Mouse (Mus musculus) ovary, postnatal 36 days (tissue): Measurements from ENCODE around the gene Zfhx3.

Experiments used
- DNase-seq: peaks from one replicate; pipeline ENCODE4 v3.0.0; 2022; ENCODE audit warnings: low spot score, mixed read lengths

Zfhx3 gene

GRCm38 (mm10) chr8:108750806-108751205, 808.4 kb downstream of the Zfhx3 start:
- no peak for DNase-seq

- no peak for DNase-seq
Measured at GRCm38 (mm10) chr8:108754556-108754955, 812.1 kb downstream of the Zfhx3 start.

DNA sequence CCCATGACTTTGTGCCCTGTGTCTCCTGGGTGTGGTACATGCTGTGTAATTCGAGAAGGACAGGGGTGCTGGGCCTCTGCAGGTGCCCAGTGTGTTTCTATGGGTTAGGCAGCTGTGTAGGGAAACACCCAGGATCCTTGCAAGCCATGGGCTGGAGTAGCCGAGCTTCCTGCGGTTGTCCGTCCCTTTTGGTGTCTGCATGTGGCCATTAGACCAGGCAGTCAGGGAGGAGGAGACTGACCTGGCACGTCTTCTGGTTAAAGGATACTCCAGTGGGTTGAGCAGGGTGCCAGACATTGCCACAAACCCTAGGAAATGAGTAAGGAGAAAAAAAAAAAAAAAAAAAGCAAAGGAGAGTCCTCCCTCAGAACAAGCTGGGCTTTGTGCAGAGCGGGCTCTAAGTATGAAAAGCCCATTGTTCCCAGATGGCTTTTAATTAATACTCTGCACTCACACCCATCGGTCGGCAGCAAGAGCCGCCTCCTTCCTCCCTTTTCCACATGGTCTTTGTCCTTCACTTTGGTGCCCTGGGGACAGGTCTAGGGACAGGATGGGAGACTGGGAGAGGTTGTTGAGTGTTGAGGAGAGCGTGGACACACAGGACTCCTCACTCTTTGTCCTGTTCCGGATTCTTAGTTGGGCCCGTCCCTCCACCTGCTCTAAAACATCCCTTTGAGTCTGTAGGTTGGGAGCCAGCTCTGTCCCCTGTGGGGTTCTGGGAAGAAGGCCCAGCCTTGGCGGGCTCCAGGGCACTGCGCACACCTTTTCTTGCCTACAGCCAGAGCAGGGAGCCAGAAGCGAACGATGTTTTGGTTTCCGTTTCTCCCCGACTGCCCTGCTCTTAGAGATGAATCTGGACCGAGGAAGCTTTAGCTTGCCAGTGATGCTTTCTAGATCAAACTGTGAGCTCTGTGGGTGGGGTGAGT, 813.2 kb downstream of the Zfhx3 start:
- no peak for DNase-seq

GRCm38 (mm10) chr8:108759511-108760330, 817.3 kb downstream of the Zfhx3 start:
- peak; percentile 48 for DNase-seq

DNA sequence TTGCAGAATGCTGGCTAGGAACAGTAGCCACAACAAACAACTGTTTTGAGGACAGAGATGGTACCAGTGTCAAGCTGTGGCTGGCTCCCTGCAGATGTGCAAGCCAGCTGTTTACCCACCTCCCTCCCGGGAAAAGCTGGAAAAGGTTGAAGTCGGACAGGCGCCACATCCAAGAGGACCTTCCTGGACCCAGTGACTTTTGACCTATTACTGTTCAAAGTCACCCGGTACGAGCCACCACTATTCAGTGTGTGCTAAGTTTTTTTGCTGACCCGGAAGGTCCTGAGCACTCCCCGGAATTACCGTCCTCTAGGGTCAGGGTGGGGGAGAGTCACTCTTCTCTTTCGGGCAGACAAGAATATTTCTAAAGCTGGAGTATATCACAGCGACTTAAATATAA, 818.3 kb downstream of the Zfhx3 start:
- DNase-seq = no peak

DNA sequence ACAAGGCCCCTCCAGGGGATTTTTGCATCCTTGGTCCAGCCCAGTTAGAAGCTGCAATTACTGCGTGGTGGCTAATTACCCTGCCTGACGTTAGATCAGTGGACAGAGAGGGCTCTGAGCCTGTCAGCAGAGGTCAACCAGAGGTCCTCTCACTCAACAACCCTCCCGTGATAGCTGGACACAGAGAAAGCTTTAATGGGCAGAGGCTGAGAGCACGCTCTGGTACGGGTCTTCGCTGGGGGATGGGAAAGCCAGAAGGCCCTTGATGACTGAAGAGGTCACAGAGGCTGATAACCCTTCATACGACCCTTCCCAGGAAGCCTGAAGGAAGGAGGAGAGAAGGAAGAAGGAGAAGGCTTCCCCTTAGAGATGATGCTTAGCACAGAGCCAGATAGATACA, 820.1 kb downstream of the Zfhx3 start:
- no peak for DNase-seq

DNA sequence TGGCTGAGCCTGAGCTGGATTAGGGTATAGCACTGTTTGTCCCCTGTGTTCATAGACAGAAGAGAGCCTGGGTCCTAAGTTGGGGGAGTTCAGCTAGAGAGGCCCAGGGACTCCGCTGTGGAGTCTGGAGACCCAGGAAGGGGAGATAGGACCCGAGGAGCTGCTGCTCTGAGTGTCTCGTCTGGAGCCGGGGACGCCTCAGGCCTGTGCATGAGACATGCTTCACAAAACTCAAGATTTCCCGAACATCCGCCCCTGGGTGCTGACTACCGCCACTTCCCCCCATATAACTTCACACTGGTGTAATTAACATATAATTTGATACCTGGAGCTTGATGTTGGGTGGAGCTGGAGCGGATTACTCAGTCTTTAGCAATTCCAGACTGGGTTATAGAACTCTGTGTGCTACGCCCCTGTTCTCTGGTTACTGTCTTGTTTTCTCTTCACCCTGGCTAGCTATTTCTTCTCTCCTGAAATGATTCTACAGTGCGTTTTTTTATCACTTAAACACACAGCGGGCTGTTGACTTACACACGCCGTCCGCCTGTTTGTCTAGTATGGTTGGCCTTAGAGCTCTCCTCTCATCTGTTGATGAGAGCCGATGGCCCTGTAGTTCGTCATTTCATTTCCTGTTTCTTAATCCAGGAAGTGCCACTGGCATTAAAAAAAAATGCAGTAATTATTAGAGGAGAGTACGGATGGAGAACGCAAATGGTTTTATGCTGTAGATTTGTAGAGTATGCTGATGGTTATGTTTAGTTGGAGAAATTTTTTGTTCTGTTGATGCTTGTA, 822.2 kb downstream of the Zfhx3 start:
- no peak for DNase-seq

DNA sequence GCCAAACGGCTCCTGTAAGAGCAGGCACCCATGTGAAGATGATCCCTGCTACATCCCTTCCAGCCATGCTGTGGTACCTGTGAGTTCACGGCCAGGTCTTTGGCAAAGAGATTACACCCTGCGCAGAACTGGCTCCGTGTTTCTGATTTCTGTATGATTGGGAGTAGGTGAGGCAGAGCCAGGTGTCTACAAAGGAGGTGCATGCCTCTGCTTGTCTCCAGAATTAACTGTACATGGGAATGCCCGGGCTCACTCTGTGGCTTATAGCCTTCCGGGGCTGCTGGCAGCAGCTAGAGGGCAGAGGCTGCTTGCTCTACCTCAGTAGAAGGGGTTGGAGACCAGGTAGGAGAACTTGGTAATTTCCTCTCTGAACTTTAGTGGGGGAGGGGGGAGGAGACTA, 823.7 kb downstream of the Zfhx3 start:
- no peak for DNase-seq

DNA sequence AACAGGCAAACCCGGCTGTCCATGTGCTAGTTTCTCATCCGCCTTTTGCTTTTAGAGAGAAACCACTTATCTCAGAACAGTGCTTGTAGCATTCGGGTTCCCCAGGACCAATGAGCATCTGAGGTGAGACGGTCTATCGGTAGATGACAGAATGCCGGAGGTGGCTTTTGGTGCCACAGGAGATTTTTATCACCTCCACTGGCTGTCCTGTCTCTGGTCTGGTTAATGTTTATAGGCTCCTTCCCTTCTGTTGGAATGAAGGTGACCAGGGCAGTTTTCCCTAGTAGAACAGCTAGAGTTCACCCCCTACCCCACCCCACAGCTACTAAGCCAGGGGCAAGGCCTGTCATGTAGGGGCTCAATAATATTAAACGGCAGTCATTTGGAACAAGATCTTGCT, 825.6 kb downstream of the Zfhx3 start:
- no peak for DNase-seq

DNA sequence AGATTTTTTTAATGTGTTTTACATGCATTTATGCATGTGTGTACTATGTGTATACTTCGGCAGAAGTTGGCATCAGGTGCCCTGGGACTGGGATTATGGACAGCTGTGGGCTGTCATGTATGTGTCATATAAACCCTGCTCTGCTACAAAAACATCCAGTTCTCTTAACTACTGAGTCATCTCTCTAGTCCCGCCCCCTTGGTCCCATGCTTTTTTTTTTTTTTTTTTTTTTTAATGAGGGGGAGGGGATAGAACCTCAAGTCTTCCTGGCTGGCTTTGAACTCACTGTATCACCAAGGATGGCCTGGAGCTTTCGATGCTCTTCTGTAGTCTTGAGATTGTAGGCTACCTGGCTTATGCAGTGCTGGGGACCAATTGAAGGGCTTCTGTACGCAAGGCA, 827.9 kb downstream of the Zfhx3 start:
- no peak for DNase-seq

- DNase-seq = no peak
Measured at GRCm38 (mm10) chr8:108773436-108773835, 831.0 kb downstream of the Zfhx3 start.

DNA sequence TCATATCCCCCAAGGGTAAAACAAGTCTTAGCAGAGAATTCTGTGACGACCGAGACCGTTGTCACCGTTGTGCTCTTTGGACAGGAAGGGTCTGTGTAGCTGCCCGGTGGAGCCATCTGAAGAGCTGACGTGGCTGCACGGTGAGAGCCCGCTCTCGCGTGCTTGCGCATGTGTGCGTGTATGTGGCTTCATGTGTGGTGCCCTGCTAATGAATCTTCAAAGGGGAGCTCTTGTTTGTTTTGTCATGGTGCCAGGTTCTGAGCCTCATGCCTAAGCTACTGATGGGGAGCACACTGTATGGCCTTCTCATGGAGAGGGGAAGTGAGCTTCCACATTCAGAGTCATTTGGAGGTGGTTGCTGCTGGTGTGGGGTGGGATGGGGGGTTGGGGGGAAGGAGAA, 835.6 kb downstream of the Zfhx3 start:
- DNase-seq = no peak

GRCm38 (mm10) chr8:108778551-108778950, 836.1 kb downstream of the Zfhx3 start:
- DNase-seq = no peak

DNA sequence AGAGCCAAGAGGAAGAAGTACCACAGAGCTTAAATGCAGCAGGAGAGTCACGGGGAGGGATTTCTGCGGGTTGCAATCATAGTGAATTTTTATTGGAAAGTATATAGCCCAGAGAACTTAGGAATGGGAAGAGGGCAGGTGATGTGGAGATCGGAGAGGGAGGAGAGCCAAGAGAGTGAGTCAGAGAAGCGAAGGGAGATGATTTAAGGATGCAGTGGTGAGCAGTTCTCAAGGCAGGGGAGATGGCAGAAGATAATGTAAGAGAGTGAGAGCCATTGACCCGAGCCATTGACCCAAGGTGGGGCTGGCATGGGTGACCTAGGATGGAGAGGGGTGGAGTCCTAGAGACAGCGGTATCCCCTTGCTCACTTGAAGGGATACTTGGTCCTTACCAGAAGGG, 838.3 kb downstream of the Zfhx3 start:
- no peak for DNase-seq

DNA sequence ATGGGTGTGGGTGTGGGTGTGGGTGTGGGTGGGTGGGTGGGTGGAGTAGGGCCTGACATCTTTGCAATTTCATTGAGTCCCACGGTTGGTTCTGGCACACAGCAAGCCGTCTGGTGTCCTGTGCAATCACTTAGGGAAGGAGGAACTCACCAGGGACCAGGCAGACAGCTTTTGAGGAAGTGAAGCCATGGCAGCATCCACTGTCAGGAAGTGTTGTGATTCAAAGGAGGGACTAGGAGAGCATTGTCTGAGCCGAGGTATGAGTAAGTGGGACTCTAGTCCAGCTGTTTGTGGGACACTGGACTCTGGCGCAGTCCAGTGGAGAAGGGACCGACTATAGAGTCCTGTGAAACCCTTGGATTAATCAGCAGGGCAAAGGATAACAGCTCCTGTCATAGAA, 838.7 kb downstream of the Zfhx3 start:
- no peak for DNase-seq

GRCm38 (mm10) chr8:108783155-108783554, 840.7 kb downstream of the Zfhx3 start:
- DNase-seq = no peak

- no peak for DNase-seq
Measured at GRCm38 (mm10) chr8:108788156-108788761, 845.8 kb downstream of the Zfhx3 start.

- DNase-seq = no peak
Measured at GRCm38 (mm10) chr8:108788762-108789157, 846.3 kb downstream of the Zfhx3 start.

GRCm38 (mm10) chr8:108790559-108791293, 848.3 kb downstream of the Zfhx3 start:
- DNase-seq = peak; percentile 42

- no peak for DNase-seq
Measured at GRCm38 (mm10) chr8:108796076-108796475, 853.6 kb downstream of the Zfhx3 start.

DNA sequence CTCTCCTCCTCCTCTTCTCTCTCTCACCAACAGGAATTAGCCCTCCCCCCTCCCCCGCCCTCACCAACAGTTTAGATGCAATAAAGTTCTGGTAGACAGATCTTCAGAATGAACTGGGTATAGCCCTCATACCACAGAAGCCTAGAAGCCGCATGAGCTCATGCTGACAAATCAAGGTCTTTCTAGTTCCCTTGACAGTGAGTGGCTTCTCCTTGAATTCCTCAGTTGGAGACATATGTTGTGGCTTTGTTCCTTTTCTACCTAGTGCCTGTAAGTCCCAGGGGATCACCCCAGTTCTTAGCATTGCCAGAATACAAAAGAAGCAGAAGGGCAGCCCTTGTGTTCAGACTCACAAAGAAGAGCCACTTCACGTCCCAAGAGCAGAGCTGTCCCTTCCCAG, 854.4 kb downstream of the Zfhx3 start:
- no peak for DNase-seq
